Mouse (Mus musculus): Measurements from ENCODE around the gene Dhx29.

- TF ChIP-seq CTCF (IDR thresholded peaks at IDR 0.05; ENCODE audit: low read depth, low read length): no peak
- TF ChIP-seq EP300 (IDR thresholded peaks at IDR 0.05; ENCODE audit: insufficient read depth, low read depth, low read length): no peak
Observed at GRCm38 (mm10) chr13:112910434-112910833, 16.8 kb upstream of the Dhx29 start.
